Mouse (Mus musculus): ENCODE data around the gene Twf1.

Twf1 gene

DNA sequence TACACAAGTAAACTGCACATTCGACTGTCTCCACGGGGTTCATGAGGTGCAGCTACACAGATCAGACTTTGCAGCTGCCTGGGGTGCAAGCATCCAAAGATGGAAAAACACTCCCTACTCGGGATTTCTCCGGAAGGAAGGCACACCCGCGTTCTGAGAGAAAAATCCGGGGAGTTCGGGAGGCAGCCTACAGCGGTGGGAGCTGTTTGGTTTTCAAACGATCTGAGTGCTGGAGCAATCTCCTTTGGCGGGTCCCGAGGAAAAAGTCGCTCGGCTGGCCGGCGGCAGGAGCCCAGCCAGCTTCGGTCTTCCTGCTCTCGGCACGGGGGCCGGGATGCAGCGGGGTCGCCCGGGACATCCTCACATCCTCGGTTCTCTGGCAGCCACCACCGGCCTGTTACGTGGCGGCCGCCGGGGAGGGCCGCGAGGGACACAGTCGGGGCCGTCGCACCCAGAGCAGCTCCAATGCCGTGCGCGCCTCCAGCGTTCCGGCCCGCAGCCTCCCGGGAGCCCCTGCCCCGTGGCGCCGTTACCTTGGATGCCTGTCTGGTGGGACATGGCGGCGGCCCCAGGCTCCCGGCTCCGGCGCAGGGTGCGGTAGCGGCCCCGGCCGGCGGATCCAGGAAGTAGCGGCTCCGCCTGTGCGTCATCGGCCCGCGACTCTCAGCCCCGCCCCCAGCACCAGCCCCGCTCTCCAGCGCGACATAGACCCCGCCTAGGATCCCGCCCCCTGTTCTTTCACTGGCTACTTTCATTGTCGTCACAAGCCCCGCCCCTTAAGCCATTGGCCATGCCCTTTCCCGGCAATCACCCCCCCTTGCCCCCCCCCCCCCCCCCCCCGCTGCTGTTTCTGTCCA, at the start of gene Twf1:
TSS of gene Twf1 (minus strand) at position 671 of the 857 bp plus-strand sequence.
- peak; percentile 99 to 100 for DNase-seq

DNA sequence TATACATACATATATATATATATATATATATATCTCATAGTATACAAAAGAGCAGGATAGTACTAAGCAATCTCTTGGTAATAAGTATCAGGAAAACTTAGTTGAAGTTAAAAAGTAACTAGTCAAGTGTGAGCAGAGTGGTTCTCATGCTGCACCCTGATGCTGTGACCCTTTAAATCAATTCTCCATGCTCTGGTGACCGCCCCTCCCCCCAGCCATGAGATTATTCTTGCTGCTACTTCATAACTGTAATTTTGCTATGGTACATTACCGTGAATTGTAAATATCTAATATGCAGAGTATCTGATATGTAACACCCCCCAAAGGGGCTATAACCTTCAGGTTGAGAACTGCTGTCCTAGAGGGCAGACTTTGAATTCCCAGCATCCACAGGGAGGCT, 49.4 kb upstream of the Twf1 start:
- DNase-seq = no peak

DNA sequence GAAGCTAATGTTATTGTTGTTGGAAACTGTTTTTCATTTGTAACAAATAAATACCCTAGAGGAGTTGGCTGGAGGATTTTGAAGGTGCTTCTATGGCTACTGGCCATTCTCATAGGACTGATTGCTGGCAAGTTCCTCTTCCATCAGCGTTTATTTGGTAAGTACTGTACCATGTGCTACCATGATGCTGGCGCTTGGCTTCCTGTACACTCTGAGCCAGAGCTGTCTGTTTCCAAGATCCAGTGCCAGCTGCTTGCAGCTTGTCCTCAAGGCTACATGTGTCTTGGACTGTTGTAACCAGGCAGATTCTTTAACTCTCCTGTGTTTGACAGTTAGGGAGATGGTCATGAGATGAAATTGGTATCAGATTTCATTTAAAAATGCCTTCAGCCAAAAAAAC, 48.5 kb upstream of the Twf1 start:
- no peak for DNase-seq

DNA sequence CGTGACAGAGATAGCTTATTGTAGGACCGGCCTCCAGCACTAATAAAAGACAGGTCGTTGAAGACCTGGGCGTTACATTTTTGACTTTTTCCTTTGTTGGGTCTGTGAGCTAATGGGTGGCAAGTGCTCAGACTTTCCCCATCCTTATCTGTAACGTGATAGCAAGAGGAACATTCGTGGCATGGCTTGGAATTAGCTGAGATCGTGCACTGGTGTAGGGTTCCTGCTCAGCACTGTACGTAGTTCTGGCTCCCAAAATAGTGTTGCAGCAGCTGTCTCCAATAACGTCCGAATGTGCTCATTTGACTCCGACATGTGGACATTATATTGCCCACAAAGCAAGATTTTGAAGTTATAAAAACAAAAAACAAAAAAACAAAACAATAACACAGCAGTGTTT, 44.8 kb upstream of the Twf1 start:
- no peak for DNase-seq

DNA sequence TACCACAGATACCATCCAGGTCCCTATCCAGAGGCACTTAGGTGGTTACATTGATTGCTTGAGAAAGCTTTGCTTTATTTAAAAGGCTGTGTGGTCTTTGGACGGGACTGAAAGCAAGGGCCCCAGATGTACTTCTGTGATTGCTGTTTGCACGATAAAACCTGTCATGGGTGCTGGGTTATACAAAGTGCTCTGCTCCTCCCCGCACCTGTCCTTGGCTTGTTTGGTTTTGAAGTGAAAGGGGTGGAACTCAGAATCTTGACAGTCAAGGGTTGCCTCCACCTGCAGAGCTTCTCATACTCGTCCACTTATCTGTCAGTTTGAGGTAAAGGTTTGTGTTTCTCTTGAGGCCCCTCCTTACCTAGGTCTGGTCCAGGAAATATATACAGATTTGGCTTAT, 40.9 kb upstream of the Twf1 start:
- DNase-seq = no peak

DNA sequence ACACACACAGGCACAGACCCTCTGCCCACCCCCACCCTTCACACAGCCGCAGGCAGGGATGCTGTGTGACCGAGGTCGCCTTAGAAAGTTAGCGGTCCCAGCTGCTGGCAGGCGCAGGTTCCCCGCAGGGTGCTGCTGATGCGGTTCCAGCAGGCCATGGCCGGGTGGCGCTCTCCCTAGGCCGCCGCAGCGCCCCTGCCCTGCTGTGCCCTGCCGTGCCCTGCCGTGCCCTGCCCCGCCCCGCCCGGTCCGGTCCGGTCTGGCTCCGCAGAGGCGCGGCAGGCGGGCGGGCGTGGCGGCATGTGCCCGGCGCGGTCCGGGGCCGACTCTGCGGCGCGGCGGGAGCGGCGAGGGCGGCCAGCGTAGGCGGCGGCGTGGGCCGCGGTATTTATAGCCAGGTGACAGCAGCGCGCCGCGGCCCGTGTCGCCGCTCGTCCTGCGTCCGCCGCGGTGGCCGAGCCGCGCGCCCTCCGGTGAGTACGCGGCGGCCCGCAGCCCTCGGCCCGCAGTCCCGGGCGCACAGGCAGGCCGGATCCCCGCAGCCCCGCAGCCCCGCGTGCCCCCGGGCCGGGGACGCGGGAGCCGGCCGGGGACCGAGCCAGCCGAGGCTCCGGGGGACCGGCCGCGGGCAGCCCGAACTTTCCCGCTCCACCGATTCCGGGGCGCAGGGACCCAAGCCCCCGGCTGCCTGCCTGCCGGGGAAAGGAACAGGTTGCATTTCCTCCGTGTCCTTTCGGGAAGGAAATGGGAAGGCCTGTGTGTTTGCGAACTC, 39.3 kb upstream of the Twf1 start, which contains the start of gene Tmem117:
TSS of gene Tmem117 (plus strand) at position 403 of the 772 bp plus-strand sequence.
- DNase-seq = peak; percentile 2 to 4

DNA sequence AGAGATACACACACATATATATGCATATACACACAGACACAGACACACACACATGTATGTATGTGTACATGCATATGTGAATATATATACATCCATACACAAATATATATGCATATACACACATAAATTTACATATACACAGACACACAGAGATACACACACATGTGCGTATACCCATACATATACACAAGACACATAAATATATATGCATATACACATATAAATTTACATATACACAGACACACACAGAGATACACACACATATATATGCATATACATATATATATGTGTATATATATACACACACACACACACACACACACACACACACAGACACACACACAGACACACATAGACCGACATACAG, 38.8 kb upstream of the Twf1 start:
- no peak for DNase-seq

DNA sequence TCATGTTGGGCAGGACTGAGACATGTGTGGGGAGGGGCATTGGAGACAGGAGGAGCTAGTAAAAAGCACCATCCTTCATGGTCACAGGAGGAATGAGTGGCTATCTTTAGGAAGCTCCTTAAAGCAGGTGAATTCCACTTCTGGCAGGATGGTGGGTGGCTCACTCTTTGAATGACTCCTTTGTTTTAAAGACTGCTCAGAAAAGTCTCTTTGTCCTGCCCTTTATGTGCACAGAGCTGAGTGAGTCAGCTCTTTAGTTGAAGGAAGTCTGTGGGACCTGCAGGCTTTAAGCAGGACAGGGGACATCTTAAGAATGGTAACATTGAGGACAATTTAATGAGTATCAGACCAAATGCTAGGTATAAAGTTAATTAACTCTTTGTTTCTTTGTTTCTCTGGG, 31.2 kb upstream of the Twf1 start:
- DNase-seq = no peak

DNA sequence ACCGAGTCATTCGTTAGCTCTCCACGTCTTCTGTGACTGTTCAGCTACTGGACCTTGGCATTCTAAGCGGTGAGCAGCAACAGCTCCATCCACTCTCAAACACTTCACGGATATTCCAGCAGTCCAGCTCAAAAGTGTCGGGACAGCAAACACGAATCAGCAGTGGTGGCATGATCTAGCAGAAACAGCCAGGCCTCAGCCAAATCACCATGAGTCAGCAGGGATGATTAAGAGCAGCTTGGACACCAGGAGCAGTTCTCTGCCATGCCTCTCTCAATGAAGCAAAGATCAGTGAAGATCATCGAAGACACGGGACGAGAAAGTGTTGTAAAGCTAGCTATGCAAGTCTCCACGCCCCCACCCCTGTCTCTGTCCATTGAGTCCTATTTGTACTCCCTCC, 26.3 kb upstream of the Twf1 start:
- no peak for DNase-seq

DNA sequence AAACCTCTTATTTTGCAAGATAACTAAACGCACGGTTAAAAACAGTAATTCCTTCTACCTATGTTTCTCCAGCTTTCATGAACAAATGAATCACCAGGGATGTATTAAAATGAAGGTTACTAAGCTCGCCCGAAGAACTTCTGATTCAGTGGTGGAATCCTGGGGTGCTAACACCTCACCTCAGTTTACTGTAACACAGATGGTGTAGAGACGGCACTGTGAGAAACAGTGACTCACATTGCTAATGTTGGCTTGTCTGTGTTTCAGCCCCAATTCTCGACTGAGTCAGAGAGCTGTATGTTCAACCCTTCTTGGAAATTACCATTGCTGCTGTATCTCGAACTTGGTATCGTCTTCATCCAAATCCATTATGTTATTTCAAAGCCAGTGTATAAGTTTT, 18.1 kb upstream of the Twf1 start:
- no peak for DNase-seq

DNA sequence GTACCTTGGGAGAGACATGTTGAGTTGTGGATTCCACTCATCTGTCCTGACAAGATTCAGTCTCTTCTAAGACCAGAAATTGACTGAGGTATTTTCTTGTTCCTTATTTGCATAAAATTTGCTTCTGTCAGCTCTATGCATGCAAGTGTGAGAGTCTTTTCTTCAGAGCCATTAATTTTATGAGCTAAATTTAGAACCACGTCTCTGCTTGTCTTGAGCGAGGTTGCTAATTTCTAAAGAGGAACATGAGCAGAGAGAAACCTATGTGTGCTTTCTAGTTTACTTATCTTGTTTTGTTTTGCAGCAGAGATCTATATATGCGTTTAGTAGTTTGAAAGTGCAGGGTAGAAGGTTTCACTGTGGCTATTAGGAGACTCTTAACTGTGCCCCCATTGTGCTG, 12.8 kb upstream of the Twf1 start:
- DNase-seq = no peak

DNA sequence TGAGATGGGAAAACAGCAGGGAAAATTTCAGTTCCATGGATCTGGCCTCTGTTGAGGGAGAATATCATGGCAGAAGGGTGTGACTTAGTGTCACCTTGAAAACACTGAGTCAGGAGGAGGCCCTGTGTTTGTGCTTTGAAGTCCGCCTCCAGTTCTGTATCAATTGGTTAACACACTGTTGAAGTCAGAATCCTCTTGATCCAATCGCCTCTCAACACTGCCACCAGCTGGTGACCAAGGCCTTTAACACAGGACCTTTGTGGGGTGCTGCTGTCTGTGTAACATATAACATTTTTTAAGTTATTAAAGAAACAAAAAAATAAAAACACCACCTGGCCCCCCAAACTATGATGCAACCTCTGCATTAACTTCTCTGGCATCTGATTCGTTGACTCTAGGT, 11.7 kb upstream of the Twf1 start:
- peak; percentile 40 to 50 for DNase-seq

DNA sequence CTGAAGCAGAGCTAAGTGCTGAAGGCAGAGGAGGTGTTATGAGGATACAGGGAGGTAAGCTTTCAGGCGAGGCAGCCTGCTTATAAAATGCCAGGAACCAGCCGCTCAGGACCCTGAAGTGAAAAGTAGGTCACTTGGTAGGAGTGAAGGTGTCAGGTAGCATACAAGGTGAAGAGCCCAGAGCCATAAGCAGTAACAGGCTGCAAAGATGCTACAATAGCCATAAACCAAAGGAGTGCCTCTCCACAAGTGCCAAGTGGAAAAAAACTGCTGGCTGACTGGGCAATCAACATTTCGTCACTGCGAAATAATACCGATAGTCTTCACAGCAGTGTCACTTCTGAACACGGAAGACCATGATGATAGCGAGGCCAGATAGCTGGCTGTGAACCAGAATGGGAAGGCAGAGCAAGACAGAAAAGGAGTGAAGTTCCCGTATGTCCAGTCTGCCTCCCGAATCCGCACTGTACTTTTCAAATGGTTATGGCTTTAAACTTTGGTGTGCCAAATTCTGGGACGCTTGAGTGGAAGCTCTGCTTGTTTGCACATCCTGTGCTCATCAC, 10.5 kb upstream of the Twf1 start:
- DNase-seq = no peak

DNA sequence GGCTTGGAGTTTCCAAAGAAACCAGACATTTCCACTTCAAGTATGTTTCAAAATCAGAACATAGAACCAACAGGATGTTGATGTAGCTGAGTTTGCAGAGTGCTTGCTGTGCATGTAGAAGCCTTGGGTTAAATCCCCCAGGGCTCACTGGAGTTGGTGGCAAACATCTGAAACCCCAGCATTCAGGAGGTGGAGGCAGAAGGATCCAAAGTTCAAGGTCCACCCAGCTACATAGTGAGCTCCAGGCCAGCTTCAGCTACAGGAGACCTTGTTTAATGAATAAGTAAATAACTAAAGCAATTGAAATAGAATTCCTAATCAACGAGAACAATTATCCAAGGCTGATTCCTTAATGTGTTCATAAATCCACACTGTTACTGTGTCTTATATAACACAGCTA, 3.9 kb upstream of the Twf1 start:
- DNase-seq = no peak

DNA sequence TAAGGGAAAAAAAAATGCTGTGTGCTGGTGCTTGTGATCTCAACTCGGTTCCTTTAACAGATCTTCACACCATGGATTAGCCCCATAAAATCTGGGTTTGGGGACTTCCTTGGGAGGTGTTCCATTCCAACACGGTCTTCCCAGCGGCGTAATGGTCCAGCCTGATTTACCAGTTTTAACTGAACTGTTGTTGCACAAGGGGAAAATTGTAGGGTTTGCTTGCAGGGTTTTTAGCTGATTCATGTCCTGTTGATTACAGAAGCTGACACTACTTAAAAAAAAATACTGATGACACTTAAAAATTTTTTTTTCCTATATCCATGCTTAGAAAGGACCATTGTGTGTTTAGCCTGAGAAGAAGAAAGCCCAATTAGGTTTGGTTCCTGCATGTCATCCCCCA, 1.7 kb upstream of the Twf1 start:
- DNase-seq = no peak

DNA sequence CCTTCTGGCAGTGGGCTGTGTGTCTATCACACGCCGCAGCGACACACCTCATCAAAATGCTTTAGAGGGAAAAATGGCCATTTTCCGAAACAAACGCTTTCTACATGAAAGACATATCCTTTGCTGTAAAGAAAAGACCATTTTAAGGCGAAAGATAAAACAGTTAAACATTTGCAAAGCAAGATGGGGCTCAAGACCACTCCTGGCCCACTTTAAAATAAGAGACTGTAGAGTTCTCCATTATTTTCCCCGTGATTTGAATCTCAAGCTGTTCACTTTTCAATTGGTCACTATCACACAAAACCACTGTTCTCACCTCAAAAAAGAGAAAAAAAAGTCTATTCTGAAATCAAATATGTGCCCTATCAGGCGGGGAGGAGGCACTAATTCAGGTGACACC, 394 bp upstream of the Twf1 start:
- no peak for DNase-seq

DNA sequence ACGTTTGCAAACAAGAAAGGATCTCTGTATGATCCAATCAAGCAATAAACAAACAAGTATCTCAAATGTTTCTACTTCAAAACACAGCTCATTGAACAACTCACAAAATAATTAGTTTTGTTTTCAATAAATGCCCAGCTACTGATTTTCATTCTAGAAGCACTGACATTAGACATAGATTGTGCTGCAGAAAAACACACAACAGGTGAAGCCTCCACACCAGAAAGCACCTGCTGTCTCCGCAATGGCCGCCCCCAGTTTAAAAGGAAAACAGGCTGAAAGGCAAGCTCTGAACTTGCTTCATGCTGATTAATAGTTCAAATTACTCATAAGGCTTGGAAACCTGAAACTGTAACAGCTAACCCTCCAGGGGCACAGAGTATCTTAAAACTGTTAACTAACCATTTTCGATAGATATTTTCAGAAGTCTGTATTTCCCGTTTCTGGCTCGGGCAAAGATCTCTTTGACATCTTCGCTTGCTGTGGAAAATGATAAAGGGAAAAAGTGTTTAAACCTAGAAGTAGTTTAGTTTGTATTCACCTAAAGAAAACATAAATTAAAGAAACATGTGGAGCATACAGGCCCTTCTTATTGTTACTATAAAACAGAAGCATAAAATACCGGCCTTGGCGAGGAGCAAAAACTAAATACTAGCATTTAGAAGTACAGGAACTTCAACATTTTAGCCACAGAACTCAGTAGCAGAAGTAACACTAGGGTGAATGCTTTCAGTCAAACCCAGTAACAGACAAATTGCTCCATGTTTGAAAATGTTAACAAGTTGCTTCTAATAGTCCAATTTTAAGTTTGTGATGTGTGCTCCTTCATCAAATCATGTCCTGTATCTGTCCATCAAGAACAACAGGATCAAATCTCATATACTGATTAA, 1.6 kb downstream of the Twf1 start:
- DNase-seq = no peak

DNA sequence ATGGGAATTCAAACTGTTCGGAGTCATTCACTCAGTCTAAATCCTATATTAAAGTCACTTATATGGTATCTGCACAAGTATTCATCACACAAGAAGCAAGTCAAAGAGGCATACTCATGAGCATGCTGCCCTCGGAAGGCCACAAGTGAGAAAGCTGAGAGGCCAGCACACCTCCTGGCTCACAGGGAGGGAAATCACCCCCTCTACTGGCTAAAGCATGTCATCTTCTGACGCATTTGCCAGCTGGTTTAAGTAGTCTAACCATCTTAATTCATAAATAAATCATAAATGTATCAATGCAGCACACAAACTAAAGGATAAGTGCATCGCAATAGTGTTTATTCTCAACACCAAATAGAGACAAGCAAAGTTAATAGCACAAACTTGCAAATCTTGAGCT, 5.0 kb downstream of the Twf1 start:
- DNase-seq = no peak

DNA sequence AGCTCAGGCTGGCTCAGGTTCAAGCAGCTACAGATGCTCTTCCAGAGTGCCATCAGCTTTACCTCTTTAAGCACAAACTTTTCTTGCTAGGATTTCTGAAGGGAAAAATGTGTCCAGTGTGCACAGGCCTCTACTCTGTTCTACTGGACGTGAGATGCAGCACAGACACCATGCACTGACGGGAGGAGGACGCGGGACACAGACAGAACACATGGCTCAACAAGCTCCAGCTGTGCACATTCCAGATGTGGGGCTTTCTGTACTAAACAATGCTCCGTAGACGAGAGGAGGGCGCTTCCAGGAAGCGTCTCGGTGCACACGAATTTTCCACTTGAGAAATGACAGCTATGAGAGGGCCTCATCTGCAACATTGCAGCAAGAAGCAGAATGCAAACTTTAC, 6.5 kb downstream of the Twf1 start:
- no peak for DNase-seq

DNA sequence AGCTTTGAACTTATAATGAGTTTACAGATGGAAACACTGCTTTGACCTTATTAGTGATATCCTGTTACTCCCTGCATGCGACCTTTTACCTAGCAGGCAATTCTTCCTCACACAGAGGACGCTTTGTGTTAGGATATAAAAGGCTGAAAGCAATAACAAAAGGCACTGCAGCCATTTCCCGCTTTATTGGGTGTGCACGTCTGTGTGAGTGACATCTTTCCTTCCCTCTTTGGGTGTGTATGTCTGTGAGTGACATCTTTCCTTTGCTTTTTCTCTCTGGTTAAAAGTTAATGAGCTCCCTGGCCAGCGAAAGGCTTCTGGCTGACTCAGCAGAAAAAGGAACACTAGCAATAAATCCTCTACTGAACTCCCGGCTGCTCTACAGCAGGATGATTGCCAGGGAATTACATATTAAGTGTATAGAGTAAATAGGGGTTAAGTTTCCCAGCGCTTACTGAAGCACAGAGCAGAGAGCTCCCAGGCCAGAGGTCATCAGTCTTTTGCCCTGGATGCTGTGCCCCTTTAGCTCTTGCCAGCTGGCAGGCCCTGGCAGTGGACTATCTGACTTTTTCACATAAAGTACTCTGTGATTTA, 7.6 kb downstream of the Twf1 start:
- DNase-seq = no peak

DNA sequence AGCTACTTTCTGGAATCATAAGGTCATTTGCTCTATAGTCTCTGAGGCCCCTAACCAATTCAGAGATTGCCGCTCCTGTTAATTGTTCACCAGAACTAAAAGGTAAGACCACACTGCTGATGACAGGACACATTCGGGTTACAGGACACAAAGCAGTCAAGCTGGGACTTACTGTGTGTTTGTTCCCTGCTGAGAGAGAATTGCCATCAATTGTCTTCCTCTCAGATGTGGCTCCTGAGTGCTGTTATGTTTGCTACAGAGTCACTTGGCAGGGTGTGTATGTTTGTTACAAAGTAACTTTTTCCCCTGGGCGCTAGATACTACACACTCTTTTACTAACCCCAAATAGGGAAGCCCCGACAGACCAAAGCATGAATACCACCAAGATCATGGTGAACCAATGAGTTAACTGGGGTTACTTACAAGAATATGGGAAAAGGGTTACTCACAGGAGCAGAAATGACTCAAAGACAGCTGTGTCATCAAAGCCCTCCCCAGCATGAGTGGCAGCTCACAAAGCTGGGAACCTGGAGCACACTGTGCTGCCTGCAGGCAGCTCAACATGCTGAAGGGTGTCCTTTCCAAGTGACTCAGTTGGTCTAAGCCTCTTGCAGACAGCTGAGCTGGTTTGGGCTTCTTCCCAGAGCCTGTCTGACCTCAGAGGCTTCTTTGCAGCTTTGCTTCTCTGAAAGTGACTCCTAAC, 15.0 kb downstream of the Twf1 start:
- no peak for DNase-seq

DNA sequence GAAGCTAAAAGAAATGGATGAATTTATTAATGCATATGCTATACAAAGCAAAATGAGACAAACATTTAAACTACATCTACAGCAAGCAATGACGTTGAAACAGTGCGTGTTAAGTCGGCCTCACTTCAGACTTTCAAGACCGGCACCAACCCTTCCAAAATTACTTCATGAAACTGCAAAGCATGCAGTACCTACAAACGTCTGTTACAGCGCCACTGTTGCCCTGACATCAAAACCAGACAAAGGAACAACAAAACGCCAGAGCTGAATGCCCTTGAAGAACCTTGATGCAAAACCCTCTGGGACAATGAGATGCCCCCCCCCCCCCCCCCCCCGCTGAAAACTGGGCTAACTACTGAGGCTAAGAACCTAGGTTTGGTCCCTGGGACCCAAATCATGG, 16.9 kb downstream of the Twf1 start:
- DNase-seq = no peak
